Mouse (Mus musculus): Measurements from ENCODE around the gene Gm16253. TPM values are rescaled to one million over a fixed set of nuclear protein-coding genes. Genes with fewer than 3 reads are reported as not detected.
A peak's percentile ranks its signal among the peaks of the same experiment; 100 is the strongest.

The Gm16253 gene
- polyA plus RNA-seq, 1 experiment from 2014 or later: 0.46 TPM

GRCm38 (mm10) chr3:96597435-96597891 lies 20.7 kb downstream of the Gm16253 start:
- H3K9me3 ChIP-seq (ENCODE audit: control insufficient read depth, low read length): no peaks in the 10 kb centered on the region
- DNase-seq (ENCODE audit: low spot score): peak; percentile 71
- H3K9ac ChIP-seq (ENCODE audit: low read depth, low read length): peak overlapping the region; percentile 72
- H3K27ac ChIP-seq (ENCODE audit: low read depth, low read length): peak overlapping the region; percentile 58; the same call in 1 of the 2 replicates
- ATAC-seq (ENCODE audit: low FRiP score): no peak
- no peaks in the 10 kb centered on the region for H3K36me3 ChIP-seq (ENCODE audit: control insufficient read depth, insufficient read depth, low read length)
- H3K4me1 ChIP-seq (replicated peaks; ENCODE audit: control insufficient read depth, insufficient read depth, low read length): peaks cover 19% of the 10 kb centered on the region
- WGBS: under 1% methylated on average over 37 of the region's 40 CpGs
- peak overlapping the region; percentile 90 for H3K4me2 ChIP-seq (replicated peaks; ENCODE audit: low read depth, low read length)
- peaks cover 16% of the 10 kb centered on the region; the same call in 1 of the 2 replicates for H3K27me3 ChIP-seq (ENCODE audit: control insufficient read depth, insufficient read depth, low read length)
- H3K4me3 ChIP-seq (ENCODE audit: low read depth, low read length): peak overlapping the region; percentile 39

- peak overlapping the region; percentile 39 for H3K4me3 ChIP-seq (ENCODE audit: low read depth, low read length)
- H3K4me1 ChIP-seq (replicated peaks; ENCODE audit: control insufficient read depth, insufficient read depth, low read length): peaks cover 19% of the 10 kb centered on the region
- H3K4me2 ChIP-seq (replicated peaks; ENCODE audit: low read depth, low read length): peak overlapping the region; percentile 90
- no peaks in the 10 kb centered on the region for H3K9me3 ChIP-seq (ENCODE audit: control insufficient read depth, low read length)
- peak overlapping the region; percentile 72 for H3K9ac ChIP-seq (ENCODE audit: low read depth, low read length)
- H3K27me3 ChIP-seq (ENCODE audit: control insufficient read depth, insufficient read depth, low read length): peaks cover 16% of the 10 kb centered on the region; the same call in 1 of the 2 replicates
- WGBS: under 1% methylated on average over 54 of the region's 54 CpGs
- DNase-seq (ENCODE audit: low spot score): peak; percentile 82
- H3K27ac ChIP-seq (ENCODE audit: low read depth, low read length): peak overlapping the region; percentile 58; the same call in 1 of the 2 replicates
- peak; percentile 18; the same call in 1 of the 2 replicates for ATAC-seq (ENCODE audit: low FRiP score)
- H3K36me3 ChIP-seq (ENCODE audit: control insufficient read depth, insufficient read depth, low read length): no peaks in the 10 kb centered on the region
Measured at GRCm38 (mm10) chr3:96598156-96599068, 21.6 kb downstream of the Gm16253 start.

DNA sequence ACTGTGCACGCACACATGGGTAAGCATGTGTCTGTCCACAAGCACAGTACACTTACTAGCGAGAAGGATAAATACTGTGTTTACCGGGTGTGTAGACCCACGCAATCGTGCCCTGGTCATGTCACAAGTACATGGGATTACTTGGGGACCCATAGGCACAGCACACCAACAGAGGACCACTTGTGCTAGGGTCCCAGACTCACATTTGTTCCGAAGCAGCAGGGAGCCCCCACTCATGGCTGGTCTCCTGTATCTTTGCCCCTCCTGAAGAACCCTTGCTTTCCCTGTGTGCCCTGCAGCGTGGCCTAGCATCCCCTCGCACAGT lies 22.2 kb downstream of the Gm16253 start:
- DNase-seq (ENCODE audit: low spot score) (no peak), ATAC-seq (ENCODE audit: low FRiP score) (no peak)
- no peaks in the 10 kb centered on the region for H3K9me3 ChIP-seq (ENCODE audit: control insufficient read depth, low read length)
- H3K4me2 ChIP-seq (replicated peaks; ENCODE audit: low read depth, low read length): peak overlapping the region; percentile 90
- H3K36me3 ChIP-seq (ENCODE audit: control insufficient read depth, insufficient read depth, low read length): no peaks in the 10 kb centered on the region
- 40% methylated on average over 8 of the region's 8 CpGs for WGBS
- H3K27me3 ChIP-seq (ENCODE audit: control insufficient read depth, insufficient read depth, low read length): peaks cover 16% of the 10 kb centered on the region; the same call in 1 of the 2 replicates
- no peak overlapping the region for H3K27ac ChIP-seq (ENCODE audit: low read depth, low read length)
- H3K9ac ChIP-seq (ENCODE audit: low read depth, low read length): no peak overlapping the region; the same call in 1 of the 2 replicates
- peaks cover 19% of the 10 kb centered on the region for H3K4me1 ChIP-seq (replicated peaks; ENCODE audit: control insufficient read depth, insufficient read depth, low read length)
- H3K4me3 ChIP-seq (ENCODE audit: low read depth, low read length): peak overlapping the region; percentile 39

- H3K9me3 ChIP-seq (ENCODE audit: control insufficient read depth, low read length): no peaks in the 10 kb centered on the region
Measured at GRCm38 (mm10) chr3:96599411-96599810, 22.6 kb downstream of the Gm16253 start.

DNA sequence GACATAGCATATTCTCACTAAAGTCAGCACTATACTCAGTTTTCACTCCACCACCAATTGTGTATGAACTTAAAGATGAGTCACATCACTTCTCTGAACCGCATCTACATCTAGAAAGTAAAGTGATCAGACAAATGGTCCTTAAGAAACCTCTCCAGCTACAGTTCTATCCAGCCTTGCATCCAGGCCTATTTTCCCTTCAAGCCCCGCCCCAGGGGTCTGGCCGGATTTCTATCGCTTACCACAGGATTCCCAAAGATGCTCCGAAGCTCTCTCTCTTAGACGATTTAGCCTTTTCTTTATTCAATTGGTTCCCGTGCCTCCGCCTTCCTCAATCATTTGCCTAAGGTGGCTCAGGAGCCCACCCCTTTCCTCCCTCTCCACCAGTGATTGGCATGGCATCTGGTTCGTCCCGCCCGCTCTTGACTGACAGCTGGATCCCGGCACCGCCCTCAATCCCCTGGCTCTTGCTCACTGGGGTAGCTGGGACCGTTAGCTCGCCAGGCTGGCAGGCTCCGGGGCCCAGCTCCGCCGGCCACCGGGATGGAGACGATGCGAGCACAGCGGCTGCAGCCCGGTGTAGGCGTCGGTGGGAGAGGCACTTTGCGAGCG lies 24.0 kb downstream of the Gm16253 start, which contains the start of gene Lix1l:
Gene Lix1l (plus strand): TSS at position 511 of the 612 bp plus-strand sequence.
- DNase-seq (ENCODE audit: low spot score) (peak; percentile 94), ATAC-seq (ENCODE audit: low FRiP score) (peak; percentile 93)
- Histone ChIP-seq H3K9me3 (ENCODE audit: control insufficient read depth, low read length) (no peaks in the 10 kb centered on the region), H3K36me3 (ENCODE audit: control insufficient read depth, insufficient read depth, low read length) (no peaks in the 10 kb centered on the region), H3K27ac (ENCODE audit: low read depth, low read length) (peak within 1 kb of the TSS; percentile 97), H3K27me3 (ENCODE audit: control insufficient read depth, insufficient read depth, low read length) (peaks cover 14% of the 10 kb centered on the region; the same call in 1 of the 2 replicates), H3K4me3 (ENCODE audit: low read depth, low read length) (peak within 1 kb of the TSS; percentile 87), H3K4me1 (replicated peaks; ENCODE audit: control insufficient read depth, insufficient read depth, low read length) (peaks cover 19% of the 10 kb centered on the region), H3K9ac (ENCODE audit: low read depth, low read length) (peak within 1 kb of the TSS; percentile 78), H3K4me2 (replicated peaks; ENCODE audit: low read depth, low read length) (peak within 1 kb of the TSS; percentile 61)
- WGBS: 2% methylated on average over 25 of the region's 27 CpGs

More at GRCm38 (mm10) chr3:96599411-96599810, 22.6 kb downstream of the Gm16253 start:
- Histone ChIP-seq H3K27ac (ENCODE audit: low read depth, low read length) (no peak overlapping the region), H3K4me1 (replicated peaks; ENCODE audit: control insufficient read depth, insufficient read depth, low read length) (peaks cover 19% of the 10 kb centered on the region), H3K4me2 (replicated peaks; ENCODE audit: low read depth, low read length) (0 out of 2 replicates have a peak overlapping the region, but pooled peaks have one; percentile 90), H3K27me3 (ENCODE audit: control insufficient read depth, insufficient read depth, low read length) (peaks cover 16% of the 10 kb centered on the region; the same call in 1 of the 2 replicates), H3K9ac (ENCODE audit: low read depth, low read length) (no peak overlapping the region), H3K4me3 (ENCODE audit: low read depth, low read length) (no peak overlapping the region), H3K36me3 (ENCODE audit: control insufficient read depth, insufficient read depth, low read length) (no peaks in the 10 kb centered on the region)
- DNase-seq (ENCODE audit: low spot score) (no peak), ATAC-seq (ENCODE audit: low FRiP score) (no peak)
- WGBS: 64% methylated on average over 3 of the region's 3 CpGs

GRCm38 (mm10) chr3:96601251-96601787 lies 24.5 kb downstream of the Gm16253 start:
- under 1% methylated on average over 28 of the region's 40 CpGs for WGBS
- no peaks in the 10 kb centered on the region for H3K36me3 ChIP-seq (ENCODE audit: control insufficient read depth, insufficient read depth, low read length)
- H3K27me3 ChIP-seq (ENCODE audit: control insufficient read depth, insufficient read depth, low read length): peaks cover 9% of the 10 kb centered on the region; the same call in 1 of the 2 replicates
- H3K4me1 ChIP-seq (replicated peaks; ENCODE audit: control insufficient read depth, insufficient read depth, low read length): peaks cover 18% of the 10 kb centered on the region
- no peaks in the 10 kb centered on the region for H3K9me3 ChIP-seq (ENCODE audit: control insufficient read depth, low read length)
- DNase-seq (ENCODE audit: low spot score) (peak; percentile 74), ATAC-seq (ENCODE audit: low FRiP score) (peak; percentile 66)
- peak overlapping the region; percentile 78 for H3K9ac ChIP-seq (ENCODE audit: low read depth, low read length)
- peak overlapping the region; percentile 87 for H3K4me3 ChIP-seq (ENCODE audit: low read depth, low read length)
- H3K4me2 ChIP-seq (replicated peaks; ENCODE audit: low read depth, low read length): peak overlapping the region; percentile 61
- H3K27ac ChIP-seq (ENCODE audit: low read depth, low read length): peak overlapping the region; percentile 97

DNA sequence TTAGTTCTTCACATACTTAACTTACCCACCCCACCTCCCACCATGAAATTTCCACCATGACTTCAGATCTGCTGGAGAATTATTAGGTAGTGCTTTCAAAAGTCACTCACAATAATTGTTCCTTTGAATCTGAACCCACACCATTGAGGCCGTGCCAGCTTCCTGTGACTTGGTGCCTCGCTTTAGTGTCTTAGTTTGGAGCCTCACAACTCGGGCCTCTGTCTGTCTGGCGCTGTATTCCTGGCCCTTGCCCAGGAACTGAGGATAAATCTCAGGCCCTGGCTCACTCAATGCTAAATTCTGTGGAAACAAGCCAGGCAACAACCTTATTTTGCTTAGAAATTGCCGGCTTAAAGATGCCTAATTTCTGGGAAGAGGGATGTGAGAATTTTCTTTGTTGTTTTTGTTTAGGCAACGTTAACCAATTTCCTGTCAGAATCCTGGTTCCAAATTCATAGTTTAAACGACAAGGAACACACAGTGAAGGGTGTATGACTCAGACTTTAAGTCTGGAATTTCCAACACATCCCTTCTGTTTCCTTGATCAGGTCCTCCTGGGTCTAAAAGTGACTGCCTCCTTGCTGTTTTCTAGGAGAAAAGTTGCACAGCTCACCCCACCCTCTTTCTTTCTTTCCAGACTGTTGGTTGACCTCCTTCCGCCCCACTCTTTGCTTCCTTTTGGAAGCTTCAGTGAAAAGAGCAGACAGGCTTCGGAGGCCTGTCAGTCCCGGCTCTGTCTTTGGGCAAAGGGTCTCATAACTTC lies 25.3 kb downstream of the Gm16253 start:
- H3K27me3 ChIP-seq (ENCODE audit: control insufficient read depth, insufficient read depth, low read length): peaks cover 2% of the 10 kb centered on the region; the same call in 1 of the 2 replicates
- H3K4me2 ChIP-seq (replicated peaks; ENCODE audit: low read depth, low read length): peak overlapping the region; percentile 61
- peak; percentile 24 for DNase-seq (ENCODE audit: low spot score)
- WGBS: 23% methylated on average over 10 of the region's 10 CpGs
- ATAC-seq (ENCODE audit: low FRiP score): no peak
- H3K27ac ChIP-seq (ENCODE audit: low read depth, low read length): peak overlapping the region; percentile 97
- H3K4me3 ChIP-seq (ENCODE audit: low read depth, low read length): peak overlapping the region; percentile 87
- peak overlapping the region; percentile 78 for H3K9ac ChIP-seq (ENCODE audit: low read depth, low read length)
- H3K4me1 ChIP-seq (replicated peaks; ENCODE audit: control insufficient read depth, insufficient read depth, low read length): peaks cover 10% of the 10 kb centered on the region
- H3K9me3 ChIP-seq (ENCODE audit: control insufficient read depth, low read length): no peaks in the 10 kb centered on the region
- no peaks in the 10 kb centered on the region for H3K36me3 ChIP-seq (ENCODE audit: control insufficient read depth, insufficient read depth, low read length)

GRCm38 (mm10) chr3:96602704-96603084 lies 25.9 kb downstream of the Gm16253 start:
- H3K27ac ChIP-seq (ENCODE audit: low read depth, low read length): peak overlapping the region; percentile 97; the same call in 1 of the 2 replicates

More at GRCm38 (mm10) chr3:96602704-96603084, 25.9 kb downstream of the Gm16253 start:
- 48% methylated on average over 5 of the region's 5 CpGs for WGBS
- no peaks in the 10 kb centered on the region for H3K36me3 ChIP-seq (ENCODE audit: control insufficient read depth, insufficient read depth, low read length)
- peak overlapping the region; percentile 87 for H3K4me3 ChIP-seq (ENCODE audit: low read depth, low read length)
- H3K9ac ChIP-seq (ENCODE audit: low read depth, low read length): peak overlapping the region; percentile 78
- no peak for DNase-seq (ENCODE audit: low spot score)
- H3K4me2 ChIP-seq (replicated peaks; ENCODE audit: low read depth, low read length): peak overlapping the region; percentile 61
- H3K4me1 ChIP-seq (replicated peaks; ENCODE audit: control insufficient read depth, insufficient read depth, low read length): peaks cover 4% of the 10 kb centered on the region
- ATAC-seq (ENCODE audit: low FRiP score): no peak
- H3K27me3 ChIP-seq (ENCODE audit: control insufficient read depth, insufficient read depth, low read length): peaks cover 2% of the 10 kb centered on the region; the same call in 1 of the 2 replicates
- no peaks in the 10 kb centered on the region for H3K9me3 ChIP-seq (ENCODE audit: control insufficient read depth, low read length)

All from hindbrain, embryonic 11.5 days (tissue).